Mouse (Mus musculus) ovary, postnatal 36 days (tissue): ENCODE measurements at regions not wholly inside any gene's neighbourhood (a gene's known extent, or its start where the extent isn't known, plus 50 kb on each side); places are given as distances from the start of the nearest gene placed in this dataset.
A peak's percentile ranks its signal among the peaks of the same experiment; 100 is the strongest.

Experiments
- DNase-seq: peaks from one replicate; pipeline ENCODE4 v3.0.0; 2022; ENCODE audit warnings: low spot score, mixed read lengths

GRCm38 (mm10) chr11:64230071-64230470 lies 150.8 kb upstream of the Cox10 start:
- DNase-seq, result no peak

DNA sequence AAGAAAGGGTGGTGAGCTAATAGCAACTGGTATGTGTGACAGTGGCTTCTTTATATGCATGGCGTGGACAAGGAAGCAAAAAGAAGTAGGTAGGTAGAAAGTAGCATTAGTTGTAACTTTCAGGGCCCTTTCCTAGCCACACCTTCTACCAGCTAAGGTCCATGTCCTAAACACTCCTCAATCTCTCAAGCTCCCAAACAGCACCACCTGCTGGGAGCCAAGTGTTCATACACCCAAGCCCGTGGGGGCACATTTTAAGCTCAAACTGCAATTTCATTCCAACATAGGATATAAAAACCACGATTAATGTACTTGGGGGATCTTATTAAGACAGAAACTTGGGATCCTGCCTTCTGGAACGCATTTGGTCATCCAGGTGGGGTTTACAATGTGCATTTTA lies 141.6 kb upstream of the Cox10 start:
- no peak for DNase-seq

DNA sequence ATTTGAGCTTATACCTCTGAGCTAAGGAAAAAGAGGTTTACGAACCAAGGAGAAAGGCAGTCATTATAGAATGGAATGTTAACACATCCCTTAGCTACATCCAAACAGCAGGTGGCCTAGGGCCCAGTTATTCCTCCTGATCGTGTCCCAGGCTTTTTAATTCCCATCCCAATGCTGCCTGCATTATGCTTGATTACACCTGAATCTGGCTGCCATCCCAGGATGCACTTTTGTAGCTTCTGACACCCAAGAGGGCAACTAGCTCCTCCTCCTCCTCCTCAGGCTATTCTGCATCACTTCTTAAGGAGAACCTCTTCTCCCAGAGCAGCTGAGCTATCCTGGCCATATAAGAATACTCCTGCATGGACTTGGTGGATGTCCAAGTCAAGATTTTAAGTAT lies 137.9 kb upstream of the Cox10 start:
- DNase-seq, result no peak

DNA sequence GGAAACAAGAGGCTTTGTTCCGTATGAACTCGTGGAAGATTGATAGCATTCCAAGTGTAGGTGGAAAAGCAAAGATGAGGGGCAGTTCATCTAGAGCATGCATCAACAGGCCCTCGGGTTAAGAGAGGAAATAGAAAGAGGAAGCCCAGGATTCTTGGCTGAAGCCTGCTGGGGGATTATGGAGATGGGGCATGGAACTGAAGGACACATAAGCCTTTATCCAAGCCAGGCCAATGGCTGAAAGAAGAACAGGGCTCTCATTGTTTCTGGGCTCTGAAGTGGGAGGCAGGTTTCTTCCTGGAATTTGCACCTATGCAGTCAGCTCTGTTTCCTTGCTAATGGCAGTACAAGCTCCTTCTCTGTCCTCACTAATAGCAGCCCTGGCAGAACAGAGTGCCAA lies 131.6 kb upstream of the Cox10 start:
- DNase-seq, result no peak

GRCm38 (mm10) chr11:64208306-64208705 lies 129.0 kb upstream of the Cox10 start:
- DNase-seq, result no peak

DNA sequence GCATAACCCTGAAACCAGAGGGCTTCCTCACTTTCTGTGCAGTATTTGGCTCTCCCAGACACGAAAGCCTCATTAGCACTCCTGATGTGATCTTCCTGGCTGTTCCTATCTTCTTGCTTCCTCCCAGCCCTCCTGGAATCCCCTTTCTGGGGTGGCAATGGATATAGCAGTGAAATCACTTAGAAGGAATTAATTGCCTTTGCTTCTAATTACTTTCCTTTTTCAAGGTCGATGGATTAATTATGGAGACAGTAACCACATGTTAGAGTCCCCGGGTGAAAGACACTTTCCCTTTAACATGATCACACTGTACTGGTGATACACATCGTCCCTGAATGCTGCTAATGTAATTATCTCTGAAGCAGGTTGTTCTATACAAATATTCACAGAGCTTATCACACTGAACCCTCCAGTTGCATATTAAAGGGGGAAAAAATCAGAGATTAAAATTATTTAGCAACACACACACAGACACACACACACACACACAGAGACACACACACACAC lies 128.1 kb upstream of the Cox10 start:
- no peak for DNase-seq

DNA sequence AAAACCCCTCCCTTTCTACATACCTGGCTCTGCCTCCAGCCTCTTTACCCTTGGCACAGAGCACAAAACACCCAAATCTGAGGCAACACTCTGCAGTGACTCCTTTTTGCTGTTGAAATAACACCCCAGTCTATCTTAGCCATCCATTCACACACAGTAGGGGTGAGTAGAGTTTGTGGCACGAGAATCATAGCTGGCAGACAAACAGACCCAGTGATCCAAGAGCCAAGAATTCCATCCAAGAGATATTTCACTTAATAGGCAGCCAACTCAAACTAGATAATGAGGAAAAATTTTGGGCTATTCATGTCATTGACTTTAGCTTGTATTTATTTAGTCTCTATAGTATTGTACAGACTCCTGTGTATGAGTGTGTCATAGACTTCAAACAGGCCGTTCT lies 126.9 kb upstream of the Cox10 start:
- DNase-seq, result no peak

GRCm38 (mm10) chr11:64205069-64205468 lies 125.8 kb upstream of the Cox10 start:
- no peak for DNase-seq

GRCm38 (mm10) chr11:64204305-64204704 lies 125.0 kb upstream of the Cox10 start:
- no peak for DNase-seq

- DNase-seq, result no peak
Observed at GRCm38 (mm10) chr11:64200874-64201273, 121.6 kb upstream of the Cox10 start.

- no peak for DNase-seq
Observed at GRCm38 (mm10) chr11:64195272-64195671, 116.0 kb upstream of the Cox10 start.

- DNase-seq, result no peak
Observed at GRCm38 (mm10) chr11:64188701-64189100, 109.4 kb upstream of the Cox10 start.

DNA sequence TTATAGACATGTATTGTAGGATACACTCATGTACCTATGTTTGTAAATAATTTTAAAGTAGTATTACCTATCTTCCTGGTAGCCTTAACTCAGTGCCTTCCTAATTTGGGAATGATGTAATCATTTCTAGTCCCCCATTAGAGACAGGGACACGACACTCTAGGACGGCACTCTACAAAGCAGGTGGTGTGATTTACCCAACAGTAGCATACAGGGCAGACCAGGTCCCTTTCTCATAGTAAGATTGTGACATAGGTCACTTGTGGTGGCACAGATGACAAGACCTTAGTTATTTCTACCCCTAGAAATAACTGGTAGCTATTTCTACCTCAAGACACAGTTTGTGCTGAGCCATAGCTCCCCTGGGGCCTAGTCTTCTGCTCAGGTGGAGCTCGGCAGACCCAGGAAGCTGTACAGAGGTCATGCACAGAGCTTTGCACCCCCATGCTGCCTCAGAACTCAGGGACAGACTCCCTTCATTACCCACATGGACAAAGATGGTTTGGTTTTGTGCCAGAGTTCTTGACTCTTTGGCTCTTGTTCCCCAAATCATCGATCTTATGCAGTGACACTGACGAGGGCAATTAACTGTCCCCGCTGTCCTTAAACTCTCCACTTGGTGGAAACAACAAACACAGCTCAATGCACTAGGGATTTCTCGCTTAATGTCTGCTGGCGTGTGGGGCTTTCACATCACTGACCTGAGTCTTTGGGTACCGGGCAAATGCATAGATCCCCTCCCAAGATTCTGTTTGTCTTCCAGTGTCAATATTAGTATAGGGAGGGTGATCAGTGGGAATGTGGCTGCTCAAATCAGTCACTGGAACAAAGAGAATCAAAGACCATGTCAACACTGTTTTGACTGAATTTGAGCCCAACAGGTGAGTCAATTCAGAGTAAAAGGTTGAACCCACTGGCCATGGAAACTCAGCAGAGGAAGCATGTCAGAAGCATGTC lies 108.5 kb upstream of the Cox10 start:
- DNase-seq, result no peak

GRCm38 (mm10) chr11:64187007-64187406 lies 107.7 kb upstream of the Cox10 start:
- no peak for DNase-seq

GRCm38 (mm10) chr11:64186590-64186989 lies 107.3 kb upstream of the Cox10 start:
- no peak for DNase-seq

- DNase-seq, result no peak
Observed at GRCm38 (mm10) chr11:64180036-64180435, 100.8 kb upstream of the Cox10 start.

DNA sequence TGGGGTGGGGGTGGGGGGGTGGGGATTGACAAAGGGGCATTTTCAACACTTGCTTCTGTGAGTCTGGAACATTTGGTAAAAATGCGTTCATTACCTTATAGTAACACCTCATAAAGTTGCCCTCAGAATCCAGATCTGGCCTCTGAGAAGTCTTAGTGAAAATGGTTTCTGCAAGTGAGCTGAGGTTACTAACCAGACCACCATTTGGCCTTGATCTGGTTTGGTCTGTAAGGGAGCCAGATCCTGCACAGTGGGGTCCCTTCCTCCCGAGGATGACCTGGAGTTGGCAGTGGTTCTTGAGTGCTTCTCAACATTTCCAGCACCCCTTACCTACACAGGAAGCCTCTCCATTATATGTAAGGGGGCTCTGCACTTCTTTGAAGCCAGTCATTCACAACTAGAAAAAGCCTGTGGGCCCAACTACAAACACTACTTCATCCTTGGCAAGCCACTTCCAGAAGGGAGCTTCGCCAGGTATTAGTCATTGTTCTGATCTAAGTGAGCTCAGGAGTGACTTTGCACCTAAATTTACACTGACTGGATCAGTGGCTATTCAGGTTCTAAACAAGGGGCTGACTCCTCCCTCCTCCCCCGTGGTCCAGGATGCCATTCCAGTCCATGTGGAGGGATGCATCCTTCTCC lies 94.3 kb upstream of the Cox10 start:
- DNase-seq, result no peak

- no peak for DNase-seq
Observed at GRCm38 (mm10) chr11:64172926-64173325, 93.7 kb upstream of the Cox10 start.

DNA sequence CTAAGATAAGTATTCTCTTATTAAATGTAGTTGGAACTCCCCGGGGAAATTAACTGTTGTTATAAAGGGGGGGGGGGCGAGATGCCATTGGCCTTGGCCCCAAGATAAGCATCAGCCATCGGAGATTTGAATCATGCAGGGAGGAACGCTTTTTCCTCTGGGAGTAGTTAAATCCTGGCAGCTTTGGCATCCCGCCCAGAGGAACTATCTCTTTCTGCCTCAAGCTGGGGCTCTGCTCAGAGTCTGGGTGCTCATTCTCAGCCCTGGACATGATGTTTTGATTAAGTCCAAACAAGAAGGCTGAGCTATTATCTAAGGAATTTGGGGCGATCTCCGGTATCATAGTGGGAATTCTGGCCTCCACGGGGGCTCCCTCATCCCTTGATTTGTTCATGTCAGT lies 89.4 kb upstream of the Cox10 start:
- peak; percentile 16 for DNase-seq

GRCm38 (mm10) chr11:64164796-64165195 lies 85.5 kb upstream of the Cox10 start:
- DNase-seq, result peak; percentile 17

DNA sequence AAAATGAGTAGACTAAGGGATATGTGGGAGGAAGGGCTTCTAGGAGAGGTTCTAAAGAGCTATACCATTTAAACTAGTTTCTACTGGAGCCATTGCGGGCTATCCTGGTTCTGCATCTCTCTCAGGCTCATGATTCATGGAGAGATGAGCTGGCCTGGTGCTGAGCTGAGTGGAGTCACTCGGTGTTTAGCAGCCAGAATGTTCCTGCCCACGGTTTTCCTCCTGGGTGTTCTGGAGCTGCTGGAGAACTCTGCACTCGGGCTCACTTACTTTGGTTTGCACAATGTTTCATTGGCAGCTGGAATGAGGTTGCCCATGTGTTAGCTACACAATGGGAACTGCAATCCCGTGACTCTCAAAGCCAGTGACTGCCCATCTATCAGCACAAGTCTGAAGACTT lies 79.0 kb upstream of the Cox10 start:
- no peak for DNase-seq

GRCm38 (mm10) chr11:64156640-64157039 lies 77.4 kb upstream of the Cox10 start:
- no peak for DNase-seq

- no peak for DNase-seq
Observed at GRCm38 (mm10) chr11:64139483-64139882, 60.2 kb upstream of the Cox10 start.
